Mouse (Mus musculus): ENCODE data around the gene Mto1. TPM values are rescaled to one million over a fixed set of nuclear protein-coding genes. Genes with fewer than 3 reads are reported as not detected.
"Not testable (repeated sequence)": the region's sequence is repeated elsewhere in the genome, so short reads cannot be mapped to it uniquely, and the experiment has no call there.

Gene Mto1
- polyA plus RNA-seq, 1 experiment from 2014 or later = 26.1 TPM

DNA sequence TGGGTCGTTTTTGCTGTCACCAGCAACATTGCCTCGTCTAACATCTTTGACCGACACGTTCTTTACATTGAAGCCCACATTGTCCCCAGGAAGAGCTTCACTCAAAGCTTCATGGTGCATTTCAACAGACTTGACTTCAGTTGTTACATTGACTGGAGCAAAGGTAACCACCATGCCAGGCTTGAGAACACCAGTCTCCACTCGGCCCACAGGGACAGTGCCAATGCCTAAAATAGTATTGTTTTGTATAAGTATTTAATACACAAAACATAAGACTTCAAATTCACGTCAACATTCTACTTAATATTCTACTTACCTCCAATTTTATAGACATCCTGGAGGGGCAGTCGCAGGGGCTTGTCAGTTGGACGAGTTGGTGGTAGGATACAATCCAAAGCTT, 31.3 kb downstream of the Mto1 start:
- not testable (repeated sequence) for DNase-seq (ENCODE audit: low spot score); H3K36me3 ChIP-seq (ENCODE audit: control insufficient read depth, insufficient read depth, low read length); H3K9me3 ChIP-seq (ENCODE audit: control insufficient read depth, low read length); H3K4me1 ChIP-seq (replicated peaks; ENCODE audit: control insufficient read depth, insufficient read depth, low read length); ATAC-seq (ENCODE audit: low FRiP score); H3K27me3 ChIP-seq (ENCODE audit: control insufficient read depth, insufficient read depth, low read length)
- Histone ChIP-seq H3K27ac (ENCODE audit: low read depth, low read length) (0 out of 2 replicates have a peak overlapping the region, but pooled peaks have one; percentile 9), H3K4me3 (ENCODE audit: low read depth, low read length) (peak overlapping the region; percentile 99), H3K9ac (ENCODE audit: low read depth, low read length) (peak overlapping the region; percentile 37; the same call in 1 of the 2 replicates), H3K4me2 (replicated peaks; ENCODE audit: low read depth, low read length) (peak overlapping the region; percentile 44)
- WGBS = 36% methylated on average over 8 of the region's 8 CpGs

DNA sequence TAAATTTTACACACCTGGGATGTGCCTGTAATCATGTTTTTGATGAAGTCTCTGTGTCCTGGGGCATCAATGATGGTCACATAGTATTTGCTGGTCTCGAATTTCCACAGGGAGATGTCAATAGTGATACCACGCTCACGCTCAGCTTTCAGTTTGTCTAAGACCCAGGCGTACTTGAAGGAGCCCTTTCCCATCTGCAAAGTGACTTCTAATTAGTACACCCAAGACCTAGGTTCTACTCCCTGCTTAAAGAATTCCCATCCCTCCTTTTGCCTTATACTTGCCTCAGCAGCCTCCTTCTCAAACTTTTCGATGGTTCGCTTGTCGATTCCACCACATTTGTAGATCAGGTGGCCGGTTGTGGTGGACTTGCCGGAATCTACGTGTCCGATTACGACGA, 32.2 kb downstream of the Mto1 start:
- not testable (repeated sequence) for H3K4me1 ChIP-seq (replicated peaks; ENCODE audit: control insufficient read depth, insufficient read depth, low read length); DNase-seq (ENCODE audit: low spot score); H3K36me3 ChIP-seq (ENCODE audit: control insufficient read depth, insufficient read depth, low read length); H3K27me3 ChIP-seq (ENCODE audit: control insufficient read depth, insufficient read depth, low read length); ATAC-seq (ENCODE audit: low FRiP score); H3K9me3 ChIP-seq (ENCODE audit: control insufficient read depth, low read length)
- under 1% methylated on average over 13 of the region's 13 CpGs for WGBS
- peak overlapping the region; percentile 95; the same call in 1 of the 2 replicates for H3K27ac ChIP-seq (ENCODE audit: low read depth, low read length)
- peak overlapping the region; percentile 44 for H3K4me2 ChIP-seq (replicated peaks; ENCODE audit: low read depth, low read length)
- H3K9ac ChIP-seq (ENCODE audit: low read depth, low read length) = peak overlapping the region; percentile 99
- H3K4me3 ChIP-seq (ENCODE audit: low read depth, low read length) = peak overlapping the region; percentile 99

DNA sequence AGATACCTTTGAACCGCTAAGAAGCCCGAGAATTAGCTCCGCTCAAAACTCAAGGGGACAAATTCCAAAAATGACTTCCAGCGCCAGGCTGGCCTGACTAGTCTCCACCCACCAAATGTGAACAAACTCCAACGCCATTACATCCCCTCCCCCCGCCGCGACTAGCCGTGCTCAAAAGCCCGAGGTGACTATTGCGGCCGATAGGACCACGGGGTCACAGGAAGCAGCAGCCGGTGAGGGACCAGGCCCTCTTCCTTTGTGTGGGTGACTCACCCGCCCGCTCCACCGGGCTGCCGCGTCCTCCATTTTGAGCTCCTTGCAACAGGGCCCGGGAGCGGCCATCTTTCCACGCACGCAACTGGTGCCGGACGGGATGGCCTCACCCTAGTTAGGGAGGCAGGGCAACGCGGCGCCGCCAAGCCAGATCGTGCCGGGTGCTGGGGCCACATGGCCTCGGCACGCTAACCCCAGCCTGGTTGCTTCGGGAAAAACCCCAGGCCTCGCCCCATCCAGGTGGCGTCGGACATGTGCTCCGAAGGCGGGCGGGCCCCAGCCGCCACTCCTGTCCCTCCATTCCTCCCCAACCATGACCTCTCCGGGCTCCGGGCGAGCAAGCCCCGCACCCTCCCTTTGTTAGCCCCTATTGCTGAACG, 32.8 kb downstream of the Mto1 start:
- H3K9ac ChIP-seq (ENCODE audit: low read depth, low read length) = peak overlapping the region; percentile 99
- peak overlapping the region; percentile 44 for H3K4me2 ChIP-seq (replicated peaks; ENCODE audit: low read depth, low read length)
- no peaks in the 10 kb centered on the region for H3K9me3 ChIP-seq (ENCODE audit: control insufficient read depth, low read length)
- ATAC-seq (ENCODE audit: low FRiP score) = peak; percentile 43
- H3K27me3 ChIP-seq (ENCODE audit: control insufficient read depth, insufficient read depth, low read length) = no peaks in the 10 kb centered on the region
- no peaks in the 10 kb centered on the region for H3K4me1 ChIP-seq (replicated peaks; ENCODE audit: control insufficient read depth, insufficient read depth, low read length)
- peaks cover 4% of the 10 kb centered on the region for H3K36me3 ChIP-seq (ENCODE audit: control insufficient read depth, insufficient read depth, low read length)
- peak overlapping the region; percentile 99 for H3K4me3 ChIP-seq (ENCODE audit: low read depth, low read length)
- H3K27ac ChIP-seq (ENCODE audit: low read depth, low read length) = peak overlapping the region; percentile 95
- peak; percentile 81 for DNase-seq (ENCODE audit: low spot score)
- 0% methylated on average over 46 of the region's 46 CpGs for WGBS

DNA sequence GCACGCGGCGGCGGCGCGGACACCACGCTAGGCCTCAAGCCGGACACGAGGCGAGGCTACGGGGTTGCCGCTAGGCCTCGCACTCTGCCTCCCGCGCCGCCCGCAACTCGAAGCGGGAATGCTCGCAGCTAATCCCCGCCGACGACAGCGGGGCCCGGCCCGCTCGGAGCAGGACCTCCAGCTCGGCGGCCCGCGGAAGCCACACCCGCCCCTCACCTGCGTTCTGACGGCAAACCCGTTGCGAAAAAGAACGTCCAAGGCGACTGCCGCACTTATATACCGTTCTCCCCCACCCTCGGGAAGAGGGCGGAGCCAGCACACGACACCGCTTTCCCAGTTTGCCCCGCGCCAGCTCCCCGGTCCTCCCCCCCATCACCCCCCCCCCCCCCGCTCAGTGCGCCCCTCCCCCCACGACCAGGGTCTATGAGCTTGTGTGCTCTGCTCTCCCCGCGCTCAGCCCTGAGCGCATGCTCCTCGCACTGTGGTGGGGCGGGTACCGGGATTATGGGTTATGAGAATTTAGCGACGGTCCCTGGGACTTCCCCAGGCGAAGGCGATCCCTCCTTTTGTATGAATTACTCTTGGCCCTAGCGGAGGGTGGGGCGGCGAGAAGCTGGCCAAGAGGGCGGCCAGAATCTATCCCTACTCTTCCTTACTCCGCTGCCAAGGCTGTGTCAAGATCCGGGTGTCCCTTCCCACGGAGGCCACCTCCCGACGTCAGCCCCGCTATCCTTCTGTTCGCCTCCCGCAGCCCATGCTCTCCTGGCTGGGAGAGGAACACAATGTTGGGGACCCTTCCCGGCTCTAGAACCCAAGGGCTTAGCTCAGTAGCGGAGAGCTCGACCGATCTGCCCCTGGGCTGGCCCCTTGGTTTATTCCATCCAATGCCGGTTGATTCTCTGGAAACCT, 33.7 kb downstream of the Mto1 start:
- DNase-seq (ENCODE audit: low spot score) = peak; percentile 96
- peak; percentile 99 for ATAC-seq (ENCODE audit: low FRiP score)
- peak overlapping the region; percentile 98 for H3K27ac ChIP-seq (ENCODE audit: low read depth, low read length)
- H3K9ac ChIP-seq (ENCODE audit: low read depth, low read length) = peak overlapping the region; percentile 99
- no peaks in the 10 kb centered on the region for H3K36me3 ChIP-seq (ENCODE audit: control insufficient read depth, insufficient read depth, low read length)
- WGBS = under 1% methylated on average over 70 of the region's 77 CpGs
- H3K4me1 ChIP-seq (replicated peaks; ENCODE audit: control insufficient read depth, insufficient read depth, low read length) = no peaks in the 10 kb centered on the region
- H3K27me3 ChIP-seq (ENCODE audit: control insufficient read depth, insufficient read depth, low read length) = no peaks in the 10 kb centered on the region
- peak overlapping the region; percentile 99 for H3K4me3 ChIP-seq (ENCODE audit: low read depth, low read length)
- H3K9me3 ChIP-seq (ENCODE audit: control insufficient read depth, low read length) = no peaks in the 10 kb centered on the region
- peak overlapping the region; percentile 54 for H3K4me2 ChIP-seq (replicated peaks; ENCODE audit: low read depth, low read length)

DNA sequence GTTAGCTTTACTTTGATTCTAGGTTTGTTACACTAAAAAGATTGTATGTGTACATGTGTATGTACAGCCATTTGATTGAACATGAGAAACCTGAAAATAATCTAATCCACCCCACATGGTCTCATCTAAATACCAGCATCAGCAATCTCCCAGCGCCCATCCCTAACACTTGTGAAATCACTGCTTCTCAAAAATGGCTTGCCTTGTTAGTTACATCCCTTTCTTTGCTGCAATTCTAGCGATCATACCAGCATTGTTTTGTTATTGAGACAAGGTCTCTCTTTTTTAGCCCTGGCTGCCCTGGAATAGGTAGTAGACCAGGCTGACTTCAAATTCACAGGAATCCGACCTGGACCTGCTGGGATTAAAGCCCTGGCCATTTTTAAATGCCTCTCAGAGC, 34.4 kb downstream of the Mto1 start:
- H3K9me3 ChIP-seq (ENCODE audit: control insufficient read depth, low read length) = no peaks in the 10 kb centered on the region
- no peaks in the 10 kb centered on the region for H3K4me1 ChIP-seq (replicated peaks; ENCODE audit: control insufficient read depth, insufficient read depth, low read length)
- H3K9ac ChIP-seq (ENCODE audit: low read depth, low read length) = peak overlapping the region; percentile 94
- H3K4me3 ChIP-seq (ENCODE audit: low read depth, low read length) = peak overlapping the region; percentile 99
- no peaks in the 10 kb centered on the region for H3K36me3 ChIP-seq (ENCODE audit: control insufficient read depth, insufficient read depth, low read length)
- peak overlapping the region; percentile 98 for H3K27ac ChIP-seq (ENCODE audit: low read depth, low read length)
- ATAC-seq (ENCODE audit: low FRiP score) (no peak), DNase-seq (ENCODE audit: low spot score) (no peak)
- WGBS = 12% methylated on average over 3 of the region's 3 CpGs
- H3K4me2 ChIP-seq (replicated peaks; ENCODE audit: low read depth, low read length) = peak overlapping the region; percentile 54
- no peaks in the 10 kb centered on the region for H3K27me3 ChIP-seq (ENCODE audit: control insufficient read depth, insufficient read depth, low read length)

DNA sequence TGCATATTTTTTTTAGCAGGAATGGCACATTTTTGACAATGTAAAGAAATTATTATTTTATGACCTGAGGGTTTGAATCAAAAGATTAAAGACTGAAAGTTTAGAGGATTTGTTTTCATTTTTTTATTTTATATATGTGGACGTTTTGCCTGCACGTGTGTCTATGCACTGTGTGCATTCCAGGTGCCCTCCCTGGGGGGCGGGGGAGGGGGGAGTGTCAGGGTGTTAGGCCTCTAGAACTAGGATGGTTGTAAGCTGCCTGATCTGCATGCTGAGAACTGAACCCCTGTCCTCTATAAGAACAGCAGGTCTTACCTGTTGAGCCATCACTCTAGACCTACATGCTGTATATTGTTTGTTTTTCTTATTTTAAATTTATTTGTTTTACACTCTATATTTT, 36.7 kb downstream of the Mto1 start:
- H3K9me3 ChIP-seq (ENCODE audit: control insufficient read depth, low read length) = no peaks in the 10 kb centered on the region

DNA sequence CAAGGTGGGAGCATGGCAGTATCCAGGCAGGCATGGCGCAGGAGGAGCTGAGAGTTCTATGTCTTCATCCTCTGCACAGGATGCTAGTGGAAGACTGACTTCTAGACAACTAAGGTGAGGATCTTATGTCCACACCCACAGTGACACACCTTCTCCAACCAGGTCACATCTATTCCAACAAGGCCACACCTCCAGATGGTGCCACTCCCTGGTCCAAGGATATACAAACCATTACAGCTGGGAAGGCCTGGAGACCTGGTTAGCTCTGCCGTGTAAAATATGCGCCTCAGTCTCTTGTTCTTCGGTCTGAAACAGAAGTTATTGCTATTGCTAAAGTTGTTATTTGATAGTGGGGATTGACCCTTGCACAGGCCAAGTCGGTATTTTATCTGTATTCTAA, 40.0 kb downstream of the Mto1 start:
- not testable (repeated sequence) for H3K4me1 ChIP-seq (replicated peaks; ENCODE audit: control insufficient read depth, insufficient read depth, low read length); ATAC-seq (ENCODE audit: low FRiP score); H3K4me2 ChIP-seq (replicated peaks; ENCODE audit: low read depth, low read length); H3K4me3 ChIP-seq (ENCODE audit: low read depth, low read length); H3K27me3 ChIP-seq (ENCODE audit: control insufficient read depth, insufficient read depth, low read length); H3K9ac ChIP-seq (ENCODE audit: low read depth, low read length); H3K27ac ChIP-seq (ENCODE audit: low read depth, low read length); H3K9me3 ChIP-seq (ENCODE audit: control insufficient read depth, low read length); H3K36me3 ChIP-seq (ENCODE audit: control insufficient read depth, insufficient read depth, low read length); DNase-seq (ENCODE audit: low spot score)
- 97% methylated on average over 5 of the region's 5 CpGs for WGBS

More for the DNA sequence above, 36.7 kb downstream of the Mto1 start:
- ATAC-seq (ENCODE audit: low FRiP score) = no peak
- no peaks in the 10 kb centered on the region for H3K36me3 ChIP-seq (ENCODE audit: control insufficient read depth, insufficient read depth, low read length)
- H3K4me2 ChIP-seq (replicated peaks; ENCODE audit: low read depth, low read length) = no peak overlapping the region
- H3K27me3 ChIP-seq (ENCODE audit: control insufficient read depth, insufficient read depth, low read length) = no peaks in the 10 kb centered on the region
- DNase-seq (ENCODE audit: low spot score) = no peak
- no peak overlapping the region for H3K9ac ChIP-seq (ENCODE audit: low read depth, low read length)
- H3K4me3 ChIP-seq (ENCODE audit: low read depth, low read length) = no peak overlapping the region
- H3K27ac ChIP-seq (ENCODE audit: low read depth, low read length) = no peak overlapping the region
- 88% methylated on average over 3 of the region's 3 CpGs for WGBS
- H3K4me1 ChIP-seq (replicated peaks; ENCODE audit: control insufficient read depth, insufficient read depth, low read length) = no peaks in the 10 kb centered on the region

DNA sequence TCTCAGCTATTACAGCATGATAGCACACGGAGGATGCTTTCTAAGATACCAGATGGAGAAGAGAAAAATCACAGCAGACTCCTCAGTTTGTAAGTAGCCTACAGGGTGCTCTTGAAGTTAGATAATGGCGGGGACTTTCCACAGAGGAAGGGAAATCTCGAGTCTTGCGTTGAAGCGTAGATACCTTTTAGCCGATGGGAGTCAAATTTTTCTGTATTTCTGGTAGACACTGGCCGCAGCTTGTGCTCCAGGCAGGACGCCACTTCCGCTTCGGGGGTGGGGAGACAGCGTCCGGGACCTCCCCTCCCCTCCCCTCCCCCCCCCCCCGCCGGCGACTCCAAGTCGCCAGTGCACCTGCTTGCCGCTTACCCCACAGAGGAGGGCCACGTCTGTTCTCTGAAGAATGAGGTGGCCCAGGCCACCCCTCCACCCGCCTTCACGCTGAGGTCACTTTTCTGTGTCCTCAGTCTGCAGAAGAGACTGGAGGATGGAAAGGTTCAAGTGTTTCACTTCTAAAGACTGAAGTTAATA, 40.9 kb downstream of the Mto1 start, which contains the start of gene Eef1a1:
Gene Eef1a1 (minus strand): TSS at position 262 of the 531 bp plus-strand sequence.
- ATAC-seq (ENCODE audit: low FRiP score) = peak; percentile 73
- Histone ChIP-seq H3K27me3 (ENCODE audit: control insufficient read depth, insufficient read depth, low read length) (no peaks in the 10 kb centered on the region), H3K9ac (ENCODE audit: low read depth, low read length) (peak within 1 kb of the TSS; percentile 73), H3K9me3 (ENCODE audit: control insufficient read depth, low read length) (no peaks in the 10 kb centered on the region), H3K4me3 (ENCODE audit: low read depth, low read length) (peak within 1 kb of the TSS; percentile 34), H3K4me1 (replicated peaks; ENCODE audit: control insufficient read depth, insufficient read depth, low read length) (no peaks in the 10 kb centered on the region), H3K36me3 (ENCODE audit: control insufficient read depth, insufficient read depth, low read length) (no peaks in the 10 kb centered on the region), H3K4me2 (replicated peaks; ENCODE audit: low read depth, low read length) (peak within 1 kb of the TSS; percentile 53), H3K27ac (ENCODE audit: low read depth, low read length) (0 out of 2 replicates have a peak within 1 kb of the TSS, but pooled peaks have one; percentile 5)
- WGBS = 3% methylated on average over 19 of the region's 20 CpGs
- peak; percentile 53 for DNase-seq (ENCODE audit: low spot score)
